In the genomic region with DNA sequence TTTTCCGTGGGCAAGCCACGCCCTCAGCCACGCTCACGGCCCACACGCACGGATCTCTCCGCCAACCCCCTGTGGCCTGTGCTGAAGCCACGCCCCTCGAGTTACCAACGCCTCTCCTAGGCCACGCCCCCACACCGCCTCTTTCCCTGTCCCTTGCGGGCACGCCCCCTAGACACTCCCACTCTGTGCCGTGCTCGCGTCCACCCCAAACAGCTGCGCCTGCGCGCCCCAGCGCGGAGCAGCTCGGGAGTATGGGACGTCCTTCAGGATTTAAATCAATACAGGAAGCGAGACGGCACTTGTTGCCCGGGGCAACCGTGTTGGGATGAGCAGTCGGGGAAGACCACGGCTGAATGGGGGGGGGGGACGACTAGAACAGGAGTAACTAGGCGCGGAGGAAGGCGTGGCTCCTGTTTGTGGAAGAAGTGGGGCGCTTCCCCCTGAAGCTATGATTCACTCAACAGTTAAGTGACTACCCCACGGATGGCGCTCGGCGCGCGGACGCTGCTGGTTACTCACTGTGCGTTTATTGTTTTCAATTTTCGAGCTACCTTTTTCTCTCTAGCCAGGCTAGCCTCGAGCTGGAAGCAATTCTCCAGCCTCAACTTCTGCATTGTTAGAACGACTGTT, we compare ENCODE assay signal across 8 mouse cellular contexts. TPM values are rescaled to one million over a fixed set of nuclear protein-coding genes. Genes with fewer than 3 reads are reported as not detected.
DNase-seq lines count a peak whose midpoint lies in the region; ATAC-seq lines count a peak whose summit lies in the region.

No protein-coding gene starts in this region.

- peak overlapping the region; percentile 82 for H3K4me2 ChIP-seq in hindbrain, embryonic 12.5 days (replicated peaks)

- no peaks in the 10 kb centered on the region for H3K27me3 ChIP-seq in hindbrain, embryonic 12.5 days

- peaks cover 27% of the 10 kb centered on the region for H3K4me1 ChIP-seq in hindbrain, embryonic 12.5 days

- H3K9ac ChIP-seq in hindbrain, embryonic 12.5 days, result peak overlapping the region; percentile 96

- peak overlapping the region; percentile 77 for H3K27ac ChIP-seq in hindbrain, embryonic 12.5 days

- under 1% methylated on average over 44 of the region's 46 CpGs for WGBS in hindbrain, embryonic 12.5 days

- ATAC-seq in hindbrain, embryonic 12.5 days (ENCODE audit: low FRiP score), result peak; percentile 97

- H3K4me3 ChIP-seq in hindbrain, embryonic 12.5 days, result peak overlapping the region; percentile 88

- peak; percentile 100 for DNase-seq in Muller cell, postnatal 12 days (ENCODE audit: inconsistent ontology term)
- peak; percentile 100 for DNase-seq in cerebellum, postnatal 10 days
- DNase-seq in frontal cortex, postnatal 10 days (ENCODE audit: low spot score in 2 of 2), result peak; percentile 100
- DNase-seq in layer of hippocampus, postnatal 14 days (ENCODE audit: low spot score in 2 of 2), result peak; percentile 100
- peak; percentile 100 for DNase-seq in lung, postnatal 14 days
- DNase-seq in retina, adult 2 months (ENCODE audit: low read depth, low spot score), result peak; percentile 100
- peak; percentile 100 for DNase-seq in thymus, postnatal 36 days

- no peaks in the 10 kb centered on the region for H3K9me3 ChIP-seq in hindbrain, embryonic 12.5 days (replicated peaks)

- H3K36me3 ChIP-seq in hindbrain, embryonic 12.5 days, result peaks cover 16% of the 10 kb centered on the region

RNA-seq across cellular contexts. Expression of gene Fzr1, which starts 0.4 kb away (rescaled TPM):
- polyA plus RNA-seq in hindbrain, embryonic 12.5 days (2016; fragmentation: Nextera tagmentation; extraction: Ambion mirVana), result 132 and 134 TPM in 2 replicates
- total RNA-seq in layer of hippocampus, postnatal 14 days (2021), result 10 to 100 TPM; 68.6 to 73.2 TPM

RNA-seq across cellular contexts. Expression of gene Dohh, which starts 5.6 kb away (rescaled TPM):
- 62.7 and 67.5 TPM in 2 replicates for polyA plus RNA-seq in hindbrain, embryonic 12.5 days (2016; fragmentation: Nextera tagmentation; extraction: Ambion mirVana)
- 10 to 100 TPM; 73.7 to 74.3 TPM for total RNA-seq in layer of hippocampus, postnatal 14 days (2021)

RNA-seq across cellular contexts. Expression of gene Gm48551, which starts 5.6 kb away (rescaled TPM):
- 5.7 and 5.9 TPM in 2 replicates for polyA plus RNA-seq in hindbrain, embryonic 12.5 days (2016; fragmentation: Nextera tagmentation; extraction: Ambion mirVana)
- total RNA-seq in layer of hippocampus, postnatal 14 days (2021), result 1 to 10 TPM; 3.1 to 4.5 TPM

RNA-seq across cellular contexts. Expression of gene Gm48552, which starts 10.1 kb away (rescaled TPM):
- polyA plus RNA-seq in hindbrain, embryonic 12.5 days (2016; fragmentation: Nextera tagmentation; extraction: Ambion mirVana), result 1.1 and 2.4 TPM in 2 replicates
- 1 to 10 TPM; 2.8 to 5.4 TPM for total RNA-seq in layer of hippocampus, postnatal 14 days (2021)

RNA-seq across cellular contexts. Expression of gene 4930404N11Rik, which starts 13.1 kb away (rescaled TPM):
- polyA plus RNA-seq in hindbrain, embryonic 12.5 days (2016; fragmentation: Nextera tagmentation; extraction: Ambion mirVana), result 0.52 and 0.88 TPM in 2 replicates
- 1 to 10 TPM in 1 of 2 experiments, under 1 TPM in 1; 0.92 to 1.0 TPM for total RNA-seq in layer of hippocampus, postnatal 14 days (2021)

Comparison
In these comparisons a context has a peak if more than half of its experiments do, and no peak if none do; other contexts are left out.
1. Peak in every context shown above with its lines: DNase-seq, ATAC-seq, H3K4me3 ChIP-seq and H3K27ac ChIP-seq.